Mouse (Mus musculus): ENCODE data around the gene Pex5. TPM values are rescaled to one million over a fixed set of nuclear protein-coding genes. Genes with fewer than 3 reads are reported as not detected.

Pex5 gene
- total RNA-seq, 1 experiment = 35.7 TPM

GRCm38 (mm10) chr6:124456243-124456642 lies 41.4 kb upstream of the Pex5 start:
- H3K36me3 ChIP-seq (ENCODE audit: control insufficient read depth, insufficient read depth, low read length, poor library complexity, severe bottlenecking) = peaks cover 2% of the 10 kb centered on the region; the same call in 1 of the 2 replicates
- H3K4me1 ChIP-seq (ENCODE audit: control insufficient read depth in 2 of 2, insufficient read depth in 2 of 2, low read length in 2 of 2, poor library complexity in 1 of 2) = peaks cover 0 to 9% of the 10 kb centered on the region in 2 experiments; a peak in 2 of 4 replicates
- in situ Hi-C loops (cut with MboI; ENCODE audit: low sequenced_read_pairs in 2 of 2, unreplicated experiment in 2 of 2) = no loop called here
- DNase-seq (ENCODE audit: low read depth, low spot score) = no peak
- TF ChIP-seq ZNF384 (IDR thresholded peaks at IDR 0.05; ENCODE audit: low read depth, low read length) (no peak), HCFC1 (IDR thresholded peaks at IDR 0.05; ENCODE audit: borderline replicate concordance, insufficient read depth, low read length) (no peak), CHD2 (IDR thresholded peaks at IDR 0.05; ENCODE audit: low read depth, low read length) (no peak), ZC3H11A (IDR thresholded peaks at IDR 0.05; ENCODE audit: borderline replicate concordance, low read depth, low read length) (no peak), MAFK (IDR thresholded peaks at IDR 0.05; ENCODE audit: insufficient read depth, low read depth, low read length) (no peak)
- H3K9ac ChIP-seq (ENCODE audit: insufficient read depth, low read depth, low read length, poor library complexity, severe bottlenecking) = no peak overlapping the region
- no peak overlapping the region for H3K27ac ChIP-seq (ENCODE audit: insufficient read depth, low read depth, low read length, poor library complexity, severe bottlenecking)
- H3K9me3 ChIP-seq (ENCODE audit: control insufficient read depth, insufficient read depth, low read depth, low read length) = no peaks in the 10 kb centered on the region
- no peak overlapping the region for H3K4me3 ChIP-seq (ENCODE audit: insufficient read depth in 1 of 2, low read depth in 1 of 2, low read length in 2 of 2, poor library complexity in 1 of 2, severe bottlenecking in 1 of 2)

GRCm38 (mm10) chr6:124453756-124454155 lies 38.9 kb upstream of the Pex5 start:
- no peak overlapping the region for H3K27ac ChIP-seq (ENCODE audit: insufficient read depth, low read depth, low read length, poor library complexity, severe bottlenecking)
- TF ChIP-seq ZC3H11A (IDR thresholded peaks at IDR 0.05; ENCODE audit: borderline replicate concordance, low read depth, low read length) (no peak), MAFK (IDR thresholded peaks at IDR 0.05; ENCODE audit: insufficient read depth, low read depth, low read length) (no peak), HCFC1 (IDR thresholded peaks at IDR 0.05; ENCODE audit: borderline replicate concordance, insufficient read depth, low read length) (no peak), CHD2 (IDR thresholded peaks at IDR 0.05; ENCODE audit: low read depth, low read length) (no peak), ZNF384 (IDR thresholded peaks at IDR 0.05; ENCODE audit: low read depth, low read length) (no peak)
- DNase-seq (ENCODE audit: low read depth, low spot score) = no peak
- H3K4me3 ChIP-seq (ENCODE audit: insufficient read depth in 1 of 2, low read depth in 1 of 2, low read length in 2 of 2, poor library complexity in 1 of 2, severe bottlenecking in 1 of 2) = no peak overlapping the region
- H3K36me3 ChIP-seq (ENCODE audit: control insufficient read depth, insufficient read depth, low read length, poor library complexity, severe bottlenecking) = no peaks in the 10 kb centered on the region
- H3K9ac ChIP-seq (ENCODE audit: insufficient read depth, low read depth, low read length, poor library complexity, severe bottlenecking) = no peak overlapping the region
- peaks cover 4 to 14% of the 10 kb centered on the region in 2 experiments for H3K4me1 ChIP-seq (ENCODE audit: control insufficient read depth in 2 of 2, insufficient read depth in 2 of 2, low read length in 2 of 2, poor library complexity in 1 of 2)
- in situ Hi-C loops (cut with MboI; ENCODE audit: low sequenced_read_pairs in 2 of 2, unreplicated experiment in 2 of 2) = no loop called here
- no peaks in the 10 kb centered on the region for H3K9me3 ChIP-seq (ENCODE audit: control insufficient read depth, insufficient read depth, low read depth, low read length)

DNA sequence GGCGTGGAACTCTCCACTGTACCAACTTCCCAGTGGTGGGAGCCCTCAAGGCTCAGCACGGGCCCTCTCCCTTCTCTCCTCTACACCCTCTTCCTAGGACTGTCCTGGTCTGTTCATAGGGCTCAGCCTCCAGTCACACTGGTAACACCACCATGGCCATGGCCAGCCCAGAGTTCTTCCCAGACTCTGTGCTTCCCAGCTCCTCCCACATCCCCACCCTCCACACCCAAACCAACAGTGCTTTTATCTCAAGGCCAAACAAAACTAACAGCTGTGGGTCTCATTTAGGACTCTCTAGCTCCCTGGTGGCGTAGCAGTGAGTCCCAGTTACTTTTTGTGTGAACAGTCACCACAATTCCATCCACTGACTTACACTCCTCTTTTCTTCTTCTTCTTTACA lies 37.1 kb upstream of the Pex5 start:
- Histone ChIP-seq H3K36me3 (ENCODE audit: control insufficient read depth, insufficient read depth, low read length, poor library complexity, severe bottlenecking) (no peaks in the 10 kb centered on the region), H3K9me3 (ENCODE audit: control insufficient read depth, insufficient read depth, low read depth, low read length) (no peaks in the 10 kb centered on the region), H3K4me3 (ENCODE audit: insufficient read depth in 1 of 2, low read depth in 1 of 2, low read length in 2 of 2, poor library complexity in 1 of 2, severe bottlenecking in 1 of 2) (no peak overlapping the region), H3K27ac (ENCODE audit: insufficient read depth, low read depth, low read length, poor library complexity, severe bottlenecking) (no peak overlapping the region), H3K4me1 (ENCODE audit: control insufficient read depth in 2 of 2, insufficient read depth in 2 of 2, low read length in 2 of 2, poor library complexity in 1 of 2) (peaks cover 5 to 12% of the 10 kb centered on the region in 2 experiments), H3K9ac (ENCODE audit: insufficient read depth, low read depth, low read length, poor library complexity, severe bottlenecking) (no peak overlapping the region)
- DNase-seq (ENCODE audit: low read depth, low spot score) = no peak
- in situ Hi-C loops (cut with MboI; ENCODE audit: low sequenced_read_pairs in 2 of 2, unreplicated experiment in 2 of 2) = no loop called here
- no peak for TF ChIP-seq ZNF384 (IDR thresholded peaks at IDR 0.05; ENCODE audit: low read depth, low read length)
- TF ChIP-seq CHD2 (IDR thresholded peaks at IDR 0.05; ENCODE audit: low read depth, low read length) = no peak
- TF ChIP-seq MAFK (IDR thresholded peaks at IDR 0.05; ENCODE audit: insufficient read depth, low read depth, low read length) = no peak
- no peak for TF ChIP-seq ZC3H11A (IDR thresholded peaks at IDR 0.05; ENCODE audit: borderline replicate concordance, low read depth, low read length)
- no peak for TF ChIP-seq HCFC1 (IDR thresholded peaks at IDR 0.05; ENCODE audit: borderline replicate concordance, insufficient read depth, low read length)

- Histone ChIP-seq H3K36me3 (ENCODE audit: control insufficient read depth, insufficient read depth, low read length, poor library complexity, severe bottlenecking) (no peaks in the 10 kb centered on the region), H3K27ac (ENCODE audit: insufficient read depth, low read depth, low read length, poor library complexity, severe bottlenecking) (no peak overlapping the region; the same call in 1 of the 2 replicates), H3K4me3 (ENCODE audit: insufficient read depth in 1 of 2, low read depth in 1 of 2, low read length in 2 of 2, poor library complexity in 1 of 2, severe bottlenecking in 1 of 2) (peak overlapping the region; percentile 23 to 43; a peak in 3 of 4 replicates), H3K9ac (ENCODE audit: insufficient read depth, low read depth, low read length, poor library complexity, severe bottlenecking) (peak overlapping the region; percentile 66; the same call in 1 of the 2 replicates), H3K9me3 (ENCODE audit: control insufficient read depth, insufficient read depth, low read depth, low read length) (no peaks in the 10 kb centered on the region), H3K4me1 (ENCODE audit: control insufficient read depth in 2 of 2, insufficient read depth in 2 of 2, low read length in 2 of 2, poor library complexity in 1 of 2) (peaks cover 5 to 12% of the 10 kb centered on the region in 2 experiments)
- in situ Hi-C loops (cut with MboI; ENCODE audit: low sequenced_read_pairs in 2 of 2, unreplicated experiment in 2 of 2) = no loop called here
- DNase-seq (ENCODE audit: low read depth, low spot score) = no peak
- TF ChIP-seq MAFK (IDR thresholded peaks at IDR 0.05; ENCODE audit: insufficient read depth, low read depth, low read length) (no peak), HCFC1 (IDR thresholded peaks at IDR 0.05; ENCODE audit: borderline replicate concordance, insufficient read depth, low read length) (no peak), CHD2 (IDR thresholded peaks at IDR 0.05; ENCODE audit: low read depth, low read length) (no peak), ZC3H11A (IDR thresholded peaks at IDR 0.05; ENCODE audit: borderline replicate concordance, low read depth, low read length) (no peak), ZNF384 (IDR thresholded peaks at IDR 0.05; ENCODE audit: low read depth, low read length) (no peak)
Measured at GRCm38 (mm10) chr6:124449668-124450383, 35.0 kb upstream of the Pex5 start.

Measured in ES-E14 (cell line).